Mouse (Mus musculus) hindbrain, embryonic 10.5 days (tissue): ENCODE results near the gene Acy3. TPM values are rescaled to one million over a fixed set of nuclear protein-coding genes. Genes with fewer than 3 reads are reported as not detected.
A peak's percentile ranks its signal among the peaks of the same experiment; 100 is the strongest.

ENCODE experiments used
- DNase-seq: peaks from one replicate; pipeline ENCODE4 v3.0.0-alpha.2; 2017; ENCODE audit warnings: low spot score
- H3K27ac ChIP-seq: fragments of 300-500 bp; sonication (generic); 2 replicates; pipeline ENCODE4 v1.5.1; 2016; ENCODE audit warnings: mild to moderate bottlenecking, moderate library complexity
- H3K27me3 ChIP-seq: fragments of 300-500 bp; sonication (generic); 2 replicates; pipeline ENCODE4 v1.6.1; 2016; ENCODE audit warnings: mild to moderate bottlenecking; ENCODE audit not compliant: poor library complexity, insufficient read depth, severe bottlenecking
- H3K36me3 ChIP-seq: fragments of 300-500 bp; sonication (generic); 2 replicates; pipeline ENCODE4 v1.6.1; 2016; ENCODE audit warnings: mild to moderate bottlenecking, moderate library complexity
- H3K4me1 ChIP-seq: fragments of 300-500 bp; sonication (generic); replicated peaks from 2 replicates; pipeline ENCODE4 v1.6.1; 2016; ENCODE audit warnings: mild to moderate bottlenecking
- H3K4me3 ChIP-seq: fragments of 300-500 bp; sonication (generic); 2 replicates; pipeline ENCODE4 v1.5.1; 2016; ENCODE audit warnings: mild to moderate bottlenecking, moderate library complexity
- H3K9me3 ChIP-seq: fragments of 300-500 bp; sonication (generic); 2 replicates; pipeline ENCODE4 v1.6.1; 2016; ENCODE audit warnings: mild to moderate bottlenecking, moderate library complexity
- WGBS: fragments of 180-500 bp; shearing (Covaris S2); methylation state at CpG from one replicate; pipeline ENCODE4 v1.1.7; 2016; 5-methylcytosine and 5-hydroxymethylcytosine counted together
- polyA plus RNA-seq: library from polyadenylated mRNA; unstranded; fragments of >200 nt; fragmentation: Nextera tagmentation; extraction: Ambion mirVana; gene quantifications from 2 replicates; pipeline ENCODE4 v1.2.1, GENCODE M21; 2016

Gene Acy3
- polyA plus RNA-seq, 1 experiment from 2014 or later: 2.9 TPM

- H3K4me3 ChIP-seq: no peak overlapping the region
- H3K4me1 ChIP-seq: peaks cover 56% of the 10 kb centered on the region
- H3K27me3 ChIP-seq: no peaks in the 10 kb centered on the region
- no peaks in the 10 kb centered on the region for H3K36me3 ChIP-seq
- H3K27ac ChIP-seq: no peak overlapping the region; the same call in 1 of the 2 replicates
- 80% methylated on average over 9 of the region's 9 CpGs for WGBS
- no peaks in the 10 kb centered on the region for H3K9me3 ChIP-seq
- DNase-seq: no peak
These were observed 5.5 kb upstream of the Acy3 start for GRCm38 (mm10) chr19:3980917-3981316.

GRCm38 (mm10) chr19:3983527-3984200, 2.7 kb upstream of the Acy3 start:
- DNase-seq: peak; percentile 44
- H3K4me1 ChIP-seq: peaks cover 64% of the 10 kb centered on the region
- no peaks in the 10 kb centered on the region for H3K27me3 ChIP-seq
- 23% methylated on average over 9 of the region's 9 CpGs for WGBS
- H3K9me3 ChIP-seq: peaks cover 2% of the 10 kb centered on the region
- H3K4me3 ChIP-seq: 0 out of 2 replicates have a peak overlapping the region, but pooled peaks have one; percentile 9
- H3K27ac ChIP-seq: peak overlapping the region; percentile 86
- H3K36me3 ChIP-seq: no peaks in the 10 kb centered on the region

GRCm38 (mm10) chr19:3985261-3985681, 1.1 kb upstream of the Acy3 start:
- H3K36me3 ChIP-seq: no peaks in the 10 kb centered on the region
- peaks cover 56% of the 10 kb centered on the region for H3K4me1 ChIP-seq
- peaks cover 5% of the 10 kb centered on the region for H3K9me3 ChIP-seq
- no peaks in the 10 kb centered on the region for H3K27me3 ChIP-seq
- H3K27ac ChIP-seq: peak overlapping the region; percentile 86
- DNase-seq: peak; percentile 70
- WGBS: 16% methylated on average over 8 of the region's 8 CpGs
- no peak overlapping the region; the same call in 1 of the 2 replicates for H3K4me3 ChIP-seq

- H3K27ac ChIP-seq: no peak overlapping the region; the same call in 1 of the 2 replicates
- no peak for DNase-seq
- H3K4me1 ChIP-seq: peaks cover 66% of the 10 kb centered on the region
- H3K27me3 ChIP-seq: 0 out of 2 replicates have a peak, but pooled peaks cover 4% of the 10 kb centered on the region
- 90% methylated on average over 14 of the region's 14 CpGs for whole genome bisulfite sequencing
- no peak overlapping the region for H3K4me3 ChIP-seq
- H3K9me3 ChIP-seq: peaks cover 5% of the 10 kb centered on the region
- no peaks in the 10 kb centered on the region for H3K36me3 ChIP-seq
These were observed 1.7 kb downstream of the Acy3 start for GRCm38 (mm10) chr19:3988066-3988465.

GRCm38 (mm10) chr19:3988750-3989149, 2.4 kb downstream of the Acy3 start:
- no peak for DNase-seq
- Histone ChIP-seq H3K4me1 (peaks cover 60% of the 10 kb centered on the region), H3K27ac (no peak overlapping the region), H3K4me3 (no peak overlapping the region), H3K36me3 (no peaks in the 10 kb centered on the region), H3K9me3 (peaks cover 5% of the 10 kb centered on the region), H3K27me3 (0 out of 2 replicates have a peak, but pooled peaks cover 4% of the 10 kb centered on the region)
- 76% methylated on average over 4 of the region's 4 CpGs for WGBS

- no peak for DNase-seq
- no peaks in the 10 kb centered on the region for H3K36me3 ChIP-seq
- WGBS: 52% methylated on average over 6 of the region's 6 CpGs
- 0 out of 2 replicates have a peak, but pooled peaks cover 4% of the 10 kb centered on the region for H3K27me3 ChIP-seq
- peaks cover 41% of the 10 kb centered on the region for H3K4me1 ChIP-seq
- H3K27ac ChIP-seq: peak overlapping the region; percentile 51; the same call in 1 of the 2 replicates
- H3K9me3 ChIP-seq: peaks cover 5% of the 10 kb centered on the region
- no peak overlapping the region for H3K4me3 ChIP-seq
These were observed 4.4 kb downstream of the Acy3 start for GRCm38 (mm10) chr19:3990804-3991203.

GRCm38 (mm10) chr19:3991562-3991961, 5.2 kb downstream of the Acy3 start:
- Histone ChIP-seq H3K9me3 (peaks cover 5% of the 10 kb centered on the region), H3K4me3 (no peak overlapping the region), H3K27ac (peak overlapping the region; percentile 45; the same call in 1 of the 2 replicates), H3K4me1 (peaks cover 38% of the 10 kb centered on the region), H3K36me3 (no peaks in the 10 kb centered on the region), H3K27me3 (0 out of 2 replicates have a peak, but pooled peaks cover 4% of the 10 kb centered on the region)
- WGBS: 92% methylated on average over 3 of the region's 3 CpGs
- no peak for DNase-seq

GRCm38 (mm10) chr19:3991966-3992365, 5.6 kb downstream of the Acy3 start:
- Histone ChIP-seq H3K4me1 (peaks cover 34% of the 10 kb centered on the region), H3K27me3 (0 out of 2 replicates have a peak, but pooled peaks cover 4% of the 10 kb centered on the region), H3K9me3 (peaks cover 5% of the 10 kb centered on the region), H3K36me3 (no peaks in the 10 kb centered on the region), H3K4me3 (no peak overlapping the region), H3K27ac (peak overlapping the region; percentile 45; the same call in 1 of the 2 replicates)
- DNase-seq: no peak
- 80% methylated on average over 3 of the region's 3 CpGs for WGBS

- no peaks in the 10 kb centered on the region for H3K36me3 ChIP-seq
- no peak within 1 kb of the TSS for H3K4me3 ChIP-seq
- 0 out of 2 replicates have a peak, but pooled peaks cover 4% of the 10 kb centered on the region for H3K27me3 ChIP-seq
- 57% methylated on average over 5 of the region's 5 CpGs for WGBS
- H3K27ac ChIP-seq: peak within 1 kb of the TSS; percentile 45; the same call in 1 of the 2 replicates
- DNase-seq: no peak
- peaks cover 5% of the 10 kb centered on the region for H3K9me3 ChIP-seq
- peaks cover 31% of the 10 kb centered on the region for H3K4me1 ChIP-seq
These were observed 6.0 kb downstream of the Acy3 start, which contains the start of gene Tbx10 for GRCm38 (mm10) chr19:3992416-3992815. Tbx10 (plus strand) TSS chr19:3992752.

- Histone ChIP-seq H3K4me3 (no peak overlapping the region), H3K4me1 (peaks cover 43% of the 10 kb centered on the region), H3K27me3 (peaks cover 10% of the 10 kb centered on the region; the same call in 1 of the 2 replicates), H3K9me3 (no peaks in the 10 kb centered on the region), H3K27ac (no peak overlapping the region), H3K36me3 (no peaks in the 10 kb centered on the region)
- DNase-seq: no peak
- 70% methylated on average over 6 of the region's 6 CpGs for WGBS
These were observed 8.6 kb downstream of the Acy3 start for GRCm38 (mm10) chr19:3994932-3995331.

- Histone ChIP-seq H3K36me3 (no peaks in the 10 kb centered on the region), H3K4me3 (no peak overlapping the region), H3K9me3 (no peaks in the 10 kb centered on the region), H3K27ac (0 out of 2 replicates have a peak overlapping the region, but pooled peaks have one; percentile 12), H3K27me3 (peaks cover 10% of the 10 kb centered on the region; the same call in 1 of the 2 replicates), H3K4me1 (peaks cover 45% of the 10 kb centered on the region)
- DNase-seq: no peak
- WGBS: 90% methylated on average over 3 of the region's 3 CpGs
These were observed 9.1 kb downstream of the Acy3 start for GRCm38 (mm10) chr19:3995505-3995904.

- Histone ChIP-seq H3K36me3 (no peaks in the 10 kb centered on the region), H3K9me3 (no peaks in the 10 kb centered on the region), H3K27ac (0 out of 2 replicates have a peak overlapping the region, but pooled peaks have one; percentile 12), H3K27me3 (peaks cover 10% of the 10 kb centered on the region; the same call in 1 of the 2 replicates), H3K4me1 (peaks cover 45% of the 10 kb centered on the region), H3K4me3 (no peak overlapping the region)
- DNase-seq: no peak
- 75% methylated on average over 7 of the region's 7 CpGs for WGBS
These were observed 9.7 kb downstream of the Acy3 start for GRCm38 (mm10) chr19:3996106-3996505.

- H3K27ac ChIP-seq: no peak overlapping the region
- peaks cover 10% of the 10 kb centered on the region; the same call in 1 of the 2 replicates for H3K27me3 ChIP-seq
- H3K4me1 ChIP-seq: peaks cover 49% of the 10 kb centered on the region
- DNase-seq: no peak
- no peaks in the 10 kb centered on the region for H3K36me3 ChIP-seq
- WGBS: 82% methylated on average over 8 of the region's 8 CpGs
- H3K4me3 ChIP-seq: no peak overlapping the region
- no peaks in the 10 kb centered on the region for H3K9me3 ChIP-seq
These were observed 10.4 kb downstream of the Acy3 start for GRCm38 (mm10) chr19:3996747-3997146.
